Comparison of ENCODE assay signal across 11 mouse cellular contexts in the genomic region with DNA sequence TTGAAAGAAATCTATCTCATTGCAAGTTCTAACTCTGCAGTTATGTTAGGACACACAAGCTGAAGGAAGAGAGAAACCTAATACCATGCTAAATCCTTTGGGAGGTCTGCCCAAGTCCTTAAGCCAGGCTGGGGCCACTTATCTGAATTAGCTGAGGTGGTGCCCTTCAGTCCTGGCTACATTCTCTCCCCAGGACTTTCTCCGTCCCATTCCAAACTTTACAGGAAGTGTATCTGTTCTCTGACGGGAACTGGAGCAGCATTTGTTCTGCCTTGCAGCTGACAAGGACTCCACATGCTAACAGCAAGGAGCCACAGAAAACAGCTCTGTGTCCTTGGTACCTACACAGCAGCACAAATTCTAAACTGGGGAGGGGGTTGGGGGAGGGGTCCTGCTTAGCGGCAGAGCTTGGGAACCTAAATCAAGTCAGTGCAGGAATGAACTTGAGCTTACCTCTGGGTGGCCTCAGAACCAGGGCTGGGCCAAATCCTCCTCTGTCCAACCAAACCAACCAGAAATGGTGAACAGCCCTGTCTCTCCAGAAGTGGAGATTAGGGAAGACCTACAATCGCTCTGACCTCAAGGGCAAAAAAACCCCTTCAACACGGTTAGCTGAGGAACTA.
DNase-seq lines count a peak whose midpoint lies in the region; ATAC-seq and TF ChIP-seq lines count a peak whose summit lies in the region.
"Had no signal": no experiment of that assay in that cellular context is flagged by ENCODE, and none has a peak within 500 bp of the region (broad histone marks: within the 10 kb centered on the region; RNA-seq: fewer than 3 reads in every experiment).

No protein-coding gene starts in this region.

- peak overlapping the region; percentile 81 for H3K27ac ChIP-seq in kidney, postnatal 0 days
- H3K27ac ChIP-seq in brown adipose tissue, adult 24 weeks (replicated peaks; ENCODE audit: low read depth, low read length) = peak overlapping the region; percentile 46
- peak overlapping the region; percentile 89 for H3K27ac ChIP-seq in heart, embryonic 15.5 days
- H3K27ac ChIP-seq: hindbrain, embryonic 15.5 days had no signal

- peak; percentile 64 for DNase-seq in kidney, postnatal 0 days (ENCODE audit: low spot score)
- DNase-seq in kidney, postnatal 25 days = no peak
- no peak for DNase-seq in right cerebral cortex, postnatal 10 days (ENCODE audit: low spot score in 2 of 2)
- DNase-seq in kidney, postnatal 10 days = no peak
- DNase-seq in adrenal gland, adult 18-20 months (ENCODE audit: low spot score in 2 of 2) = no peak
- DNase-seq: cerebellum, adult 9-10 months had no signal

- TF ChIP-seq CTCF in kidney, postnatal 0 days (IDR thresholded peaks at IDR 0.05; ENCODE audit: low read depth) = no peak

- no peaks in the 10 kb centered on the region for H3K36me3 ChIP-seq in kidney, postnatal 0 days (ENCODE audit: insufficient read depth, low read length)
- H3K36me3 ChIP-seq in heart, embryonic 15.5 days = no peaks in the 10 kb centered on the region
- H3K36me3 ChIP-seq in myocyte (ENCODE audit: control insufficient read depth, insufficient read depth) = no peaks in the 10 kb centered on the region
- H3K36me3 ChIP-seq: hindbrain, embryonic 15.5 days had no signal

- WGBS in kidney, postnatal 0 days = 5% methylated on average over 5 of the region's 5 CpGs
- 7% methylated on average over 5 of the region's 5 CpGs for WGBS in heart, embryonic 15.5 days

- no peaks in the 10 kb centered on the region for H3K27me3 ChIP-seq in kidney, postnatal 0 days (ENCODE audit: insufficient read depth, low read length)
- H3K27me3 ChIP-seq in heart, embryonic 15.5 days = no peaks in the 10 kb centered on the region
- H3K27me3 ChIP-seq in myocyte (ENCODE audit: control insufficient read depth, insufficient read depth, insufficient read length) = no peaks in the 10 kb centered on the region
- H3K27me3 ChIP-seq: hindbrain, embryonic 15.5 days had no signal

- H3K79me2 ChIP-seq in myocyte (ENCODE audit: control insufficient read depth, insufficient read depth) = peaks cover 62% of the 10 kb centered on the region

- ATAC-seq in kidney, postnatal 0 days (replicated peaks; ENCODE audit: low FRiP score, low read depth) = no peak
- ATAC-seq in heart, embryonic 15.5 days (replicated peaks; ENCODE audit: insufficient number of reproducible peaks, insufficient read depth, low FRiP score, low read depth) = 0 out of 2 replicates have a peak, but pooled peaks have one; percentile 15

- peak; percentile 38 for TF ChIP-seq POLR2A in myocyte (IDR thresholded peaks at IDR 0.05; ENCODE audit: insufficient read length, low read depth)

- no peak overlapping the region for H3K9ac ChIP-seq in kidney, postnatal 0 days (ENCODE audit: low read depth, low read length)
- 0 out of 2 replicates have a peak overlapping the region, but pooled peaks have one; percentile 22 for H3K9ac ChIP-seq in heart, embryonic 15.5 days
- H3K9ac ChIP-seq: hindbrain, embryonic 15.5 days had no signal

- H3K4me1 ChIP-seq in kidney, postnatal 0 days (replicated peaks; ENCODE audit: insufficient read depth, low read length) = peaks cover 30% of the 10 kb centered on the region
- peaks cover 24% of the 10 kb centered on the region for H3K4me1 ChIP-seq in brown adipose tissue, adult 24 weeks (ENCODE audit: control insufficient read depth, insufficient read depth, insufficient read length, low read length)
- peaks cover 83% of the 10 kb centered on the region for H3K4me1 ChIP-seq in heart, embryonic 15.5 days (replicated peaks)
- H3K4me1 ChIP-seq: megakaryocyte, embryonic 14.5 days had no signal

- H3K4me2 ChIP-seq in kidney, postnatal 0 days (ENCODE audit: low read length) = no peak overlapping the region
- H3K4me2 ChIP-seq in heart, embryonic 15.5 days = peak overlapping the region; percentile 30
- peak overlapping the region; percentile 87 for H3K4me2 ChIP-seq in myocyte (ENCODE audit: low read depth)
- H3K4me2 ChIP-seq: hindbrain, embryonic 15.5 days had no signal

- no peak overlapping the region for H3K4me3 ChIP-seq in kidney, postnatal 0 days (replicated peaks; ENCODE audit: low read depth, low read length)
- no peak overlapping the region for H3K4me3 ChIP-seq in brown adipose tissue, adult 24 weeks (ENCODE audit: insufficient read depth, low read depth, low read length)
- no peak overlapping the region for H3K4me3 ChIP-seq in heart, embryonic 15.5 days
- H3K4me3 ChIP-seq in myocyte = peak overlapping the region; percentile 2
- H3K4me3 ChIP-seq: hindbrain, embryonic 15.5 days; megakaryocyte, embryonic 14.5 days had no signal

- no peak overlapping the region for H3ac ChIP-seq in myocyte (ENCODE audit: control insufficient read depth, insufficient read length)

- no peaks in the 10 kb centered on the region for H3K9me3 ChIP-seq in kidney, postnatal 0 days (replicated peaks; ENCODE audit: low read length)
- H3K9me3 ChIP-seq in heart, embryonic 15.5 days (replicated peaks) = no peaks in the 10 kb centered on the region
- H3K9me3 ChIP-seq: hindbrain, embryonic 15.5 days; megakaryocyte, embryonic 14.5 days had no signal

TF ChIP-seq in myocyte, 11 proteins besides CTCF, POLR2A, EP300 and RAD21:
- TF ChIP-seq REST (IDR thresholded peaks at IDR 0.05; ENCODE audit: insufficient read depth, insufficient read length) (no peak), MYOD1 (IDR thresholded peaks at IDR 0.05; ENCODE audit: control insufficient read depth in 1 of 3, insufficient read length in 2 of 3, low read depth in 2 of 3) (peak in 2 of 3 experiments; percentile 57 to 62), POLR2AphosphoS2 (IDR thresholded peaks at IDR 0.05; ENCODE audit: insufficient read length, low read depth) (peak; percentile 19), TCF3 (IDR thresholded peaks at IDR 0.05; ENCODE audit: insufficient read length, low read depth) (no peak), MYOG (IDR thresholded peaks at IDR 0.05; ENCODE audit: control insufficient read depth in 1 of 3, insufficient read depth in 1 of 3, insufficient read length in 2 of 3, low read depth in 2 of 3) (peak in 2 of 3 experiments; percentile 60 to 76), TCF12 (IDR thresholded peaks at IDR 0.05; ENCODE audit: insufficient read depth, poor library complexity, severe bottlenecking) (peak; percentile 32)
